Mouse (Mus musculus) CD4-positive naive resting alpha-beta T cell, adult 76 days (primary cell): ENCODE data around the gene Tpm3-rs7. TPM values are rescaled to one million over a fixed set of nuclear protein-coding genes. Genes with fewer than 3 reads are reported as not detected.

Experiments used
- total RNA-seq: library from RNA; stranded (reverse); gene quantifications from one replicate; pipeline ENCODE4 v1.2.4, GENCODE M21; 2023

The Tpm3-rs7 gene
- total RNA-seq: 100 TPM

GRCm38 (mm10) chr14:113314499-113314898, at the start of gene Tpm3-rs7:
Gene Tpm3-rs7 (plus strand): TSS chr14:113314608.

